Mouse (Mus musculus): ENCODE measurements around the gene Fkbp11.

Gene Fkbp11

GRCm38 (mm10) chr15:98692171-98692715 is 35.8 kb downstream of the Fkbp11 start:
- peak; percentile 65 for DNase-seq

- no peak for DNase-seq
These were observed 36.4 kb downstream of the Fkbp11 start for GRCm38 (mm10) chr15:98691486-98692147.

DNA sequence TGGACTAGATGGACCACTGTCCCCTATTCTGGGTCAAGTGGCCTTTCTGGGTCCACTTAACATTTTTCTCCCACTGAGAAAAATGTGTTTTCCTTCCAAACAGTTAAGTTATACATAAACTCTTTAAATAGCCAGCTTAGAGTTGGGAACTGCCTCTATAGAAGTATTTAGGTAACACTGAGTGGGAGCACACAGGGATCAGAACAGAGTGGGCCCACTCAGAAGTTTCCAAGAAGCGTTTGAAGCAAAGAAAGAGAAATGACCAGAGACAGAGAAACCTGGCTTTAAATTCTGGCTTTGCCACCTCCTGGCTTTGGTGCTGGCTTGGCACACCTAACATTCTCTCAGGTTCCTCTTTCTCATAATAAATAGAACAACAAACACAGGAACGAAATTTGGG is 38.3 kb downstream of the Fkbp11 start:
- DNase-seq = no peak

- no peak for DNase-seq
These were observed 42.1 kb downstream of the Fkbp11 start for GRCm38 (mm10) chr15:98685926-98686325.

GRCm38 (mm10) chr15:98683746-98684145 is 44.3 kb downstream of the Fkbp11 start:
- no peak for DNase-seq

DNA sequence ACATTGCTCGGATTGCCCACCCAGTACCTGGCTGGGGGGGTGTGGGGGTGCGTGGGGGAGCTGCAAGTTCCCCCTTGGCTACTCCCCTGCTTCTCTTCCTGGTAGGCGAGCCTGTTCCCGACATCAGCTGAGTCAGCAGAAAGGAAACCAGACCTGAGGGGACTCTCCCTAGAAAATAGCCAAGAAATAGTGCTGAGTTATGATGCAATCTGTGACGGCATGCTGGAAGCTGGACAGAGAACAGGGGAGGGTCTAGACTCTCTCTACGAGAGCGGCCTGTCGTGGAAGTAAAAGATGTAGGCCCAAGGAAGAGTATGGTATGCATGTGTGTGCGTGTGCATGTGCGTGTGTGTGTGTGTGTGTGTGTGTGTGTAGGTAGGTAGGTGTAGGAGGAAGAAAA is 44.8 kb downstream of the Fkbp11 start:
- DNase-seq = no peak

- no peak for DNase-seq
These were observed 46.4 kb downstream of the Fkbp11 start for GRCm38 (mm10) chr15:98681633-98682032.

DNA sequence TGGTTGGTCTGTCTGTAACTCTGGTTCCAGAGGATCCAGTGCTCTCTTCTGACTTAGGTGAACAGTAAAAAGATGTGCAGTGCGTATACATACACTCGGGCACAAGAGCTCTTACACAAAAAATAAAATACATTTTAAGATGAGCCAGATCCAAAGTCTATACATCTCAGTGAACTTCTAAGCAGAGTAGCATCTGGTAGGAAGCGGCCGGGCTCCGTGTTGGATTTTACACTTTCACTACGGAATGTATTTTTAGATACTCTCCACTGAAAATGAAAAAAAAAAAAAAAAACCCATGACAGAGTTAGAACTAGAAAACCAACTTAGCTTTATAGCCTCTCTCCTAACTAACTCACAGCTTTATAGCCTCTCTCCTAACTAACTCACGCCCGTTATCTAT is 47.3 kb downstream of the Fkbp11 start:
- no peak for DNase-seq

- DNase-seq = no peak
These were observed 50.0 kb downstream of the Fkbp11 start for GRCm38 (mm10) chr15:98677977-98678376.

DNA sequence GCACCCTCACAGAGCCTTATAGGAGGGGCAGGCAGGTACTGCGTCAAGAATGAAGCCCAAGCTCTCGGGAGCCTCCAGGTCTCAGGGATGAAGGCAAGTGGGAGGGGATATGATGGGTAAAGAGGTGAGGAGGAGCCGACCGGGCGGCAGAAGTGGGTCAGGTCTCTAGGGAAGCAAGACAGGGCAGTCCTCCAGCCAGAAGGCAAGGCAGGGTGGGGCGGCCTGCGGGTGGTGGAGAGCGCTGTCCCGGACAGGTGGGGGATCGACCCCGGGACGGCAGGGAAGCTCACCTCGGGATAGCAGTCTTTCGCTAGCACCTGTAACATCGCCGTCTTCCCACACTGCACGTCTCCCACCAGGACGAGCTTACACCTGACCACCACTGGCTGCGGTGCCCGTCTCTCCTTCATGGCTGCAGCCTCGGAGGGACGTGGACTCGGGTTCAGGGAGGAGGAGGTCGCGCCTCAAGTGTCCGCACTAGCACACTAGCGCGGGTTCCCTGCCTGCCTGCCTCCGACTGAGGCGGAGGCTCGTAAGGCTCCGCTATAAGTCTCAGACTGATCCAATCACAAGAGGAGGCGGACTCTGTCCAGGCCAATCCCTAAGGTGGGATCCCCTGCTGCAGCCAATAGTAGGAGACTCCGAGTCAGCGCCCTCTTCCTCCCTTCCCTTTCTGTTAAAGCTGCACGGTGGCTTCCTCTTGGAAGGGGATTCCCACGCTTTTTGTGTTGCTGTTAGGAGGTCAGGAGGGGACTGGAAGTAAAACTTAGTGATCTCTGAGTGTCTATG is 50.9 kb downstream of the Fkbp11 start, which contains the start of gene Rnd1:
Gene Rnd1 (minus strand): TSS at position 522 of the 789 bp plus-strand sequence.
- DNase-seq = peak; percentile 88

DNA sequence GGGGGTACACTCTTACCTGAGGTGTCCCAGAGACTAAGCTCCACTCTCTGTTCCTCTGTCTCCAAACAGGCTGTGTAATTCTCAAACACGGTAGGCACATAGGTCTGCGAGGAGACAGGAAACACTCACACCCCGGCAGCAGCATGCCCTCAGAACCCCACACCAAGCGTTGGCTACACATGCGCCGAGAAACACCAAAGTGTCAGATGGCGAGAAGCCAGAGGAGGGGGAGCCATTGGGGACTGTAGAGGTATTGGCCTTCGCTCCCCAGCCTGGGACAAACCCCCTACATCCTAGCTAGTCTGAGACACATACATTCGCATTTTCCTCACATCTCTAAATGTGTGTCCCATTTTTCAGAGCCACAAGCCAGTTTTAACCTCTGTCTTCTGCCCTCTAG is 51.5 kb downstream of the Fkbp11 start:
- peak; percentile 32 for DNase-seq

DNA sequence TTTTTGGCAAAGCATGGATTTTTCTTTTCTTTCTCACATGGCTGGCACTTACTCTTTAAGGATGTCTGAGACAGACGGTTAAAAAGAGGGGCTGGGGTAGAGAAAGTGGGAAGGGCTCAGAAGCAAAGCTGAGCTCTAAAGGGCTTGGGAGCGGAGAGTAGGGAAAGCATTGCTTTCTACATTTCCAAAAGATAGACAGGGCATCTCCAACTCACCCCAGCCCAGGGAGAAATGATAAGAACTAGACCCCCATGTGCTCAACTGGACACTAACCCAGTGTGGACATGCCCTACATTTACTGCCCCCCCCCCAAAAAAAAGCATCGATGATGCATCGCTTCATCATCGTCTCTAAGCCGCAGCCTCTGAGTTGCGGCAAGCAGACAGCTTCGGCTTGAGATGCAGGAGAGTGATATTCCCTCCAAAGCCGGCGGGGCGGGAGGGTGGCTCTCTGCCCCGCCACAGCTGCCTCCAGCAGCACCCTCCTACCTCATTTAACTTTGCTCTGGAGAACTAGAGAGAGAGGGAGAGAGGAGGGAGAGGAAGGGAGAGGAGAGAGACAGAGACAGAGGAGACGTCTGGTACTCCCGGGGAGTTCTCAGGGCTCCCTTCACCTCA is 52.3 kb downstream of the Fkbp11 start:
- no peak for DNase-seq

- DNase-seq = no peak
These were observed 52.9 kb downstream of the Fkbp11 start for GRCm38 (mm10) chr15:98674994-98675545.

All from kidney, adult 18-20 months (tissue).